Mouse (Mus musculus) heart, adult 2 months (tissue): ENCODE data around the gene Slc35f6. TPM values are rescaled to one million over a fixed set of nuclear protein-coding genes. Genes with fewer than 3 reads are reported as not detected.

ENCODE experiments used
- DNase-seq, 2 experiments: peaks; one replicate each; pipeline ENCODE4 v3.0.0; 2021
- H3K27ac ChIP-seq: fragments of 200-600 bp; 2 replicates; pipeline ENCODE4 v1.8.1; 2022
- H3K27me3 ChIP-seq: fragments of 200-500 bp; 2 replicates; pipeline ENCODE4 v1.6.1; 2012; ENCODE audit warnings: mild to moderate bottlenecking, low read length, inconsistent platforms, mixed read lengths; ENCODE audit not compliant: control insufficient read depth, insufficient read depth
- H3K36me3 ChIP-seq: fragments of 200-500 bp; 2 replicates; pipeline ENCODE4 v1.6.1; 2012; ENCODE audit warnings: low read length, inconsistent platforms; ENCODE audit not compliant: control insufficient read depth, insufficient read depth
- H3K4me1 ChIP-seq: fragments of 200-500 bp; 2 replicates; pipeline ENCODE4 v1.6.1; 2011; ENCODE audit warnings: low read length; ENCODE audit not compliant: control insufficient read depth, insufficient read depth
- H3K4me3 ChIP-seq: fragments of 200-600 bp; 2 replicates; pipeline ENCODE4 v1.8.1; 2022
- H3K79me2 ChIP-seq: fragments of 200-500 bp; replicated peaks from 2 replicates; pipeline ENCODE4 v1.6.1; 2012; ENCODE audit warnings: mild to moderate bottlenecking, inconsistent platforms, low read length, moderate library complexity, mixed read lengths; ENCODE audit not compliant: control insufficient read depth, insufficient read depth
- H3K9ac ChIP-seq: fragments of 200-500 bp; 2 replicates; pipeline ENCODE4 v1.6.1; 2012; ENCODE audit warnings: low read depth, mild to moderate bottlenecking, control low read depth, inconsistent platforms, low read length, mixed read lengths
- CTCF ChIP-seq: fragments of 200-600 bp; IDR thresholded peaks from 2 replicates; pipeline ENCODE4 v1.8.1; 2022; ENCODE audit warnings: antibody characterized with exemption, mild to moderate bottlenecking, moderate library complexity
- EP300 ChIP-seq: fragments of 200-500 bp; IDR thresholded peaks from 2 replicates; pipeline ENCODE4 v1.6.1; 2011; ENCODE audit warnings: low read depth, low read length, control low read depth; ENCODE audit not compliant: insufficient read depth
- POLR2A ChIP-seq: fragments of 200-500 bp; IDR thresholded peaks from 2 replicates; pipeline ENCODE4 v1.6.1; 2011; ENCODE audit warnings: mild to moderate bottlenecking, low read depth, low read length, control low read depth; ENCODE audit not compliant: insufficient read depth
- WGBS: fragments of 180-500 bp; shearing (Covaris S2); methylation state at CpG from one replicate; pipeline ENCODE4 v1.1.7; 2018; 5-methylcytosine and 5-hydroxymethylcytosine counted together
- intact Hi-C: fragments of 180-260 bp; cut with DNase I; formaldehyde crosslinking; loops from one replicate; pipeline ENCODE4 v1.15.1; 2025
- long read RNA-seq: library from polyadenylated mRNA; stranded (forward); transcript quantifications from one replicate; pipeline ENCODE4 v2.0.0, GENCODE M21; 2021
- polyA plus RNA-seq: library from polyadenylated mRNA; depleted of rRNA; stranded (reverse); fragments of >200 nt; gene quantifications from 2 replicates; pipeline ENCODE4 v1.2.3, GENCODE M21; 2012; rRNA removed
- total RNA-seq, 2 experiments: library from RNA; stranded (reverse); gene quantifications; 2 replicates each; pipeline ENCODE4 v1.2.3; 2021

Gene Slc35f6
- 10 to 100 TPM; 47.2 to 49.9 TPM for total RNA-seq
- 119 and 154 TPM in 2 replicates for polyA plus RNA-seq
- long read RNA-seq, transcript Slc35f6-201 (6 exons, 3,088 nt), result major isoform, 82 of 94 reads
- long read RNA-seq, partial matches to known transcripts, result 6 of 94 reads
- long read RNA-seq, other reads (novel, unspliced or antisense), result 6 of 94 reads

GRCm38 (mm10) chr5:30647815-30648560, at the start of gene Slc35f6:
Gene Slc35f6, plus strand, starts transcription at chr5:30647933.
- Histone ChIP-seq H3K27ac (peak within 1 kb of the TSS; percentile 94), H3K27me3 (no peaks in the 10 kb centered on the region), H3K4me1 (peaks cover 24% of the 10 kb centered on the region), H3K36me3 (peaks cover 10% of the 10 kb centered on the region), H3K79me2 (peaks cover 3% of the 10 kb centered on the region; the same call in 1 of the 2 replicates), H3K9ac (peak within 1 kb of the TSS; percentile 82), H3K4me3 (peak within 1 kb of the TSS; percentile 89)
- WGBS, result under 1% methylated on average over 38 of the region's 38 CpGs
- DNase-seq, result peak; percentile 95 to 96
- intact Hi-C loops, result loop anchor here (1.0 kb wide), 1 partner anchor 18 kb away; the partner anchor contains the start of gene Cenpa
- TF ChIP-seq CTCF, result no peak
- TF ChIP-seq POLR2A, result peak; percentile 87

DNA sequence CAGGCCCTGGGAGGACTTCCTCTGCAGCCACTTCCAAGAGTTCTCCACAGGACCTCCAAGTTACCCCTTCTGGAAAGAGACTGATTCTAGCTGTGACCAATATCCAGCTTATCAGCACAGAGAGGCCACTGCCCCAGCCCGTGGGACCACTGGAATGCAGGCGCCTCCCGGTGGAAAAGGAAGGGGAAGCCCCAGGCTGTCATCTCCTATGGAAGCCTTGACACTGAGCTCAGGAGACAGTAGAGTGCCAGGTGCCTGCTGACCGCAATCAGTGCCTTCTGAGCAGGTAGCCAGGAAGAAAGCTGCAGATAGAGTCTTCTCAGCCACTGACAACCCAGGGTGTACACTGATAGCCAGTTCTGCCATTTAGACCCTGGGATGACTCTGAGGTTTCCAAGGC, 46.3 kb upstream of the Slc35f6 start:
- DNase-seq, result no peak
- Histone ChIP-seq H3K4me3 (no peak overlapping the region), H3K79me2 (no peaks in the 10 kb centered on the region), H3K4me1 (peaks cover 7% of the 10 kb centered on the region), H3K27ac (peak overlapping the region; percentile 20; the same call in 1 of the 2 replicates), H3K9ac (no peak overlapping the region), H3K36me3 (no peaks in the 10 kb centered on the region), H3K27me3 (no peaks in the 10 kb centered on the region)
- WGBS, result 5% methylated on average over 4 of the region's 4 CpGs
- TF ChIP-seq POLR2A (no peak), CTCF (peak; percentile 37)
- intact Hi-C loops, result no loop called here

- intact Hi-C loops, result no loop called here
- H3K36me3 ChIP-seq, result no peaks in the 10 kb centered on the region
- peak overlapping the region; percentile 92 for H3K27ac ChIP-seq
- no peak overlapping the region for H3K4me3 ChIP-seq
- WGBS, result 66% methylated on average over 3 of the region's 3 CpGs
- H3K4me1 ChIP-seq, result peaks cover 9% of the 10 kb centered on the region
- H3K27me3 ChIP-seq, result no peaks in the 10 kb centered on the region
- no peaks in the 10 kb centered on the region for H3K79me2 ChIP-seq
- DNase-seq, result no peak
- no peak overlapping the region for H3K9ac ChIP-seq
- TF ChIP-seq EP300, result no peak
- no peak for TF ChIP-seq CTCF
- no peak for TF ChIP-seq POLR2A
Measured at GRCm38 (mm10) chr5:30603255-30603654, 44.5 kb upstream of the Slc35f6 start.

DNA sequence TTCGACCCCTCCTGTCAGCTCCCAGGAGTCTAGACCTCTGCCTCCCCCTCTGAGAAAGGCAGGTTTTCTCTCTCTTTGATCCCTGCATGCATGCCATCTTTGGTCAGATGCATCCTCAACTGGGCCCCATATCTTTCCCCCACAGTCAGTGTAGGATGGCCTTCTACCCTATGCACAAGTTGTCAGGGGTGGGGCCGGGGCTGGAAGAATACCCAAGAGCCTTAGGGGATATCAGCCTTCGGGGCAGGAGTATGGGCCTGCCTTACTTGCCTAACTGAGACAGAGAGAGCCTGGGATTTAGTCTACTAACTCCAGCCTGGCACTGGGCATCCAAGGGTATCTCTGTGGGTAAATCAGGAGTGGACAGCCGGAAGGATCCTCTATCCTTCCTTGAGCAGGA, 43.8 kb upstream of the Slc35f6 start:
- WGBS, result 55% methylated on average over 4 of the region's 4 CpGs
- no peak overlapping the region for H3K9ac ChIP-seq
- no peak for DNase-seq
- H3K27me3 ChIP-seq, result no peaks in the 10 kb centered on the region
- H3K4me3 ChIP-seq, result no peak overlapping the region
- H3K4me1 ChIP-seq, result peaks cover 9% of the 10 kb centered on the region
- intact Hi-C loops, result loop anchor here (2.0 kb wide), 1 partner anchor 15 kb away; the partner anchor contains the start of gene Kcnk3
- H3K27ac ChIP-seq, result peak overlapping the region; percentile 92
- no peak for TF ChIP-seq POLR2A
- TF ChIP-seq CTCF, result no peak
- no peak for TF ChIP-seq EP300
- H3K79me2 ChIP-seq, result no peaks in the 10 kb centered on the region
- no peaks in the 10 kb centered on the region for H3K36me3 ChIP-seq

DNA sequence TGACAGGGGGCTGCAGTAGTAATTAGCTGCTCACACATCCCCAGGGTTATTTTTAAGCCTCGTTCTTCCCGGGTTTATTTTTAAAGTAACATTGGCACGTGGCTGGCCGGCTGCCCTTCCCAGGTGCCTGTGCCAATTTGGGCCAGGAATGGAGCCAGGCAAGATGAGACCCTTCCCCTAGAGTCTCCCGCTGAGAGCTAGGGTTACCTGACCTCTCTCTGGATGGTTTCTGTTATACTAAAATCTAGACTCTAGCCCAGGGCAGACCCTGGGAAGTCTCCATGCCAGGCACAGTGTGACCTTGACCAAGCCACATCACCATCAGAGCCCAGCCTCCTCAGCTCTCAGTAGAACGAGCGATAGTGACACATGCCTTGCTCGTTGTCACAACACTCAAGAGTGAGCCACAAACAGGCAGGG, 43.0 kb upstream of the Slc35f6 start:
- 42% methylated on average over 8 of the region's 8 CpGs for WGBS
- no peaks in the 10 kb centered on the region for H3K79me2 ChIP-seq
- intact Hi-C loops, result loop anchor here (2.0 kb wide), 1 partner anchor 16 kb away; the partner anchor contains the start of gene Kcnk3
- DNase-seq, result peak in 1 of 2 experiments; percentile 64
- H3K36me3 ChIP-seq, result no peaks in the 10 kb centered on the region
- peaks cover 9% of the 10 kb centered on the region for H3K4me1 ChIP-seq
- no peaks in the 10 kb centered on the region for H3K27me3 ChIP-seq
- H3K27ac ChIP-seq, result peak overlapping the region; percentile 92
- H3K9ac ChIP-seq, result no peak overlapping the region; the same call in 1 of the 2 replicates
- TF ChIP-seq EP300 (peak; percentile 47; the same call in 1 of the 2 replicates), CTCF (no peak), POLR2A (0 out of 2 replicates have a peak, but pooled peaks have one; percentile 38)
- H3K4me3 ChIP-seq, result no peak overlapping the region

DNA sequence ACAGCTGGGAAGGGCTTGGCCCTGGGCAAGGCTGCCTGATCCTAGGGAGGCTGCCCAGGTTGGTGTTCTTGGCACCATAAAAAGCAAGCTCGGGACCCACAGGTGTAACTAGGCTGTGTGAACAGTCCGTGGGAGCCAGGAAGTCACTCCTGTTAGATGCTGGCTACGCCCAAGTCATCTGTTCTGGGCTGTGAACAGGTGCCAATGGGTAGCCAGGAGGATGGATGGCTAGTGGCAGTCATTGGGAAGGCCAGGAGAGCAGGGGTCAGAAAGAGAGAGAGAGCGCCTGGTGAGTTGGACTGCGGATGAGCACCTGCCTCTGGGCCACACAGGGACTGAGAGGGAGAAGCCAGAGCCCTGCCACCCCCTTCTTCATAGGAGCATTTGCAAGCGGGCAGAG, 42.1 kb upstream of the Slc35f6 start:
- no peaks in the 10 kb centered on the region for H3K36me3 ChIP-seq
- no peaks in the 10 kb centered on the region for H3K79me2 ChIP-seq
- no peaks in the 10 kb centered on the region for H3K27me3 ChIP-seq
- no peak overlapping the region for H3K4me3 ChIP-seq
- no peak for TF ChIP-seq EP300
- TF ChIP-seq POLR2A, result no peak
- no peak for TF ChIP-seq CTCF
- no peak for DNase-seq
- WGBS, result 71% methylated on average over 6 of the region's 6 CpGs
- peaks cover 9% of the 10 kb centered on the region for H3K4me1 ChIP-seq
- H3K9ac ChIP-seq, result no peak overlapping the region
- intact Hi-C loops, result loop anchor here (2.0 kb wide), 1 partner anchor 17 kb away; the partner anchor contains the start of gene Kcnk3
- H3K27ac ChIP-seq, result peak overlapping the region; percentile 92
